Mouse (Mus musculus) induced T-regulatory cell, adult 2 months (primary cell): ENCODE results near the gene Gpbp1l1.

Experiments used
- DNase-seq: peaks from one replicate; pipeline ENCODE4 v3.0.0-alpha.2; 2012; ENCODE audit warnings: low read depth

Gpbp1l1 gene

DNA sequence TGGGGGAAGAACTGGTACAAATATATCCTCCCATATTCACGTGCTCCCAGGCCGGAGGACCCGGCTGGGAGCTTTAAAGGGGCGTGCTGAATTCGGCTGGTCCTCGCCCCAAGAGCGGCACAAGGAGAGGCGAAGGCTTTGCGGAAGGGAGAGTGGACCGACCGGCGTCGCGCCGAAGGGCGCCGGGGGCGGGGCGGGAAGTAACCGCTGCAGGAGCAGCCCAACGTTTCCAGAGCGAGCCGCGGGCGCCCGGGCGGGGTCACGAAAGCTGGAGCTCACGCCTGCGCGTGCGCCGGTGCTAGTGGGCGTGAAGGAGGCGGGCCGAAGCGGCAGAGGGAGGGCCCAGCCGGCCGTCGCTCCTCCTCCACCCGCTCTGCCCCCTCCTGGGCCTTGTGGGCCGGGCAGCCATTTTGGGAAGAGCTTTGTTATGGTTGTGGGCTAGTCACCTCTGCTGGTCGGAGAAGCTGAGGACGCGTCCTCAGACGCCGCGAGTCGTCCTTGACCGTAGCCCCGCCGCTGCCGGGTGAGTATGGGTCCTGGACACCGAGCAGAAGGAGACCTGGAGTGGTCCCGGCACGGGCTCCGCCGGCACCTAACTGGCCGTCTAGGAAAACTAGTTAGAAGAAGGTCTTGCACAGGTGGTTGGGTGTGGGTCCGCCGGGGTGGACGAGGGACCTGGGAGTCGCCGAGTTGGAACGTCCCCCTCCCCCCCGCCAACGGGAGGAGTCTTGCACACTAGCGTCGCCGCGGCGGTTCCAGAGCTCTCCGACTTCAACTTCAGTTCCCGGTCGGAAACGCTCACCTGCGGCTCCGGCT lies at the start of gene Gpbp1l1:
Gene Gpbp1l1, plus strand, starts transcription at position 353 of the 816 bp plus-strand sequence.
- peak; percentile 98 for DNase-seq

DNA sequence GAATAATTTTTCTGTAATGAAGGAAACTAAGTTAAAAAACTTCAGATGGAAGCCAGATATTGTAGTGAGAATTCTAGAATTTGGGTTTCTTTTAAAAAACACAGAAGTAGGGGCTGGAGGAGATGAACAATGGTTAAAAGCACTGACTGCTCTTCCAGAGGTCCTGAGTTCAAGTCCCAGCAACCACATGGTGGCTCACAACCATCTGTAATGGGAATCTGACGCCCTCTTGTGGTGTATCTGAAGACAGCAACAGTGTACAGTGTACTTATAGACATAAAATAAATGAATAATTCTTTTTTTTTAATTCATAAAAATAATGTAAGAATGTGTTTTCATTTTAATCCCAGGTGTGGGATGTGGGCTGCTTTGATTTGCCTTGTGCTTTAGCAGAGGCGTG lies 26.3 kb upstream of the Gpbp1l1 start:
- peak; percentile 26 for DNase-seq

DNA sequence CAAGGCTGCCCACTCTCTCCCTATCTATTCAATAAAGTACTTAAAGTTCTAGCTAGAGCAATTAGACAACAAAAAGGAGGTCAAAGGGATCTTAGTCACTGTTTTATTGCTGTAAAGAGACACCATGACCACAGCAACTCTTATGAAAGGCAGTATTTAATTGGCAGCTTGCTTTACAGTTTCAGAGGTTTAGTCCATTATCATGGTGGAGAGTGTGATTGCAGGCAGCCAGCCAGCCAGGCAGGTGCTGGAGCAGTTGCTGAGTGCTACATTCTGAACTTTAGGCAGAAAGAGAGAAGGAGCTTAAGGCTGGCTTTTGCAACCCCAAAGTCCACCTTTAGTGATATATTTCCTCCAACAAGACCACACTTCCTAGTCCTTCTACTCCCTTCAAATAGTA lies 21.1 kb upstream of the Gpbp1l1 start:
- DNase-seq: no peak

DNA sequence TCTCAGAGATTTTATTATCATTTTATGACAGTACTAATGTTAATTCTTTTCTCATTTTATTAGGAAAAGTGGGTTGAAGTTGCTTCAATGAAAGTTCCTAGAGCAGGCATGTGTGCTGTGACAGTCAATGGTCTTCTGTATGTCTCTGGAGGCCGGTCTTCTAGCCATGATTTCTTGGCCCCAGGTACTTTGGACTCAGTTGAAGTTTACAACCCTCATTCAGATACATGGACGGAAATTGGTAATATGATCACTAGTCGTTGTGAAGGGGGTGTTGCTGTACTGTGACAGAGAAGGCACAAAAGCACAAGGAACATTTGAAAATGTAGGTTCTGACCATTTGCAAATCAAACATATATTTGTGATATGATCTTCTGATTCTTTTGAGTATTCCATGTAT lies 19.7 kb upstream of the Gpbp1l1 start:
- no peak for DNase-seq

DNA sequence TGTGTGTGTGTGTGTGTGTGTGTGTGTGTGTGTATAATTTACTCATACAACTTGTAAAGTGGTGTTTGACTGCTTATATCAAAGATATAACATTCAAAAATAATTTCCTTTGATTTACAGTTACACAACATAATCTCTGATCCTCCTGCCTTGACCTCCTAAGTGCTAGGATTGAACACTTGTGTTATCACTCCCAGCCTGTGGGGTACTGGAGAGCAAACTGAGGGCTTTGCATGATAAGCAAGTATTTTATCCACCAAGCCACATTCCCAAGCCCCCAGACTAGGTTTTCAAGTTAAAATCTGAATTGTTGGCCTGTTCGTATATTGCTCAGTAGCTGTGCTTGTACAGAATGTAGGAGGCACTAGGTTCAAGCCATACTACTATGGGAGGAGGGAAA lies 7.0 kb upstream of the Gpbp1l1 start:
- no peak for DNase-seq

DNA sequence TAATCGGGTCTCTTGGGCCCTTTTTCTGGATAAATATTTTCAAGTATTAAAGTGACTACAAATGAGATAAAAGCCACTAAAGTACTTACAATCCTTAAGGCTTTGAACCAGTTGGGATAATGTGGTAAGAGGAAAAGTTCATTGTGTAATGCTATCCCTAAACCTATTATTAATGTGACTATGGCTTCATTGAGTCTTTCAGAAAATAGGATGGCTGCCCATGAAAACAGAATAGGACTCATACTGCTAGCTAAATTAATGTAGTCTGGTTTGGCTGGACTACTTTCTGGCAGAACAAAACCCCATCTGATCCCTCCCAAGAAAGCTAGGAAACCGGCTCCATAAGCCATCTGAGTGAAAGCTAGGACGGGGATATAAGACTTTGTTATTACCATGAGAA lies 4.4 kb upstream of the Gpbp1l1 start:
- no peak for DNase-seq

DNA sequence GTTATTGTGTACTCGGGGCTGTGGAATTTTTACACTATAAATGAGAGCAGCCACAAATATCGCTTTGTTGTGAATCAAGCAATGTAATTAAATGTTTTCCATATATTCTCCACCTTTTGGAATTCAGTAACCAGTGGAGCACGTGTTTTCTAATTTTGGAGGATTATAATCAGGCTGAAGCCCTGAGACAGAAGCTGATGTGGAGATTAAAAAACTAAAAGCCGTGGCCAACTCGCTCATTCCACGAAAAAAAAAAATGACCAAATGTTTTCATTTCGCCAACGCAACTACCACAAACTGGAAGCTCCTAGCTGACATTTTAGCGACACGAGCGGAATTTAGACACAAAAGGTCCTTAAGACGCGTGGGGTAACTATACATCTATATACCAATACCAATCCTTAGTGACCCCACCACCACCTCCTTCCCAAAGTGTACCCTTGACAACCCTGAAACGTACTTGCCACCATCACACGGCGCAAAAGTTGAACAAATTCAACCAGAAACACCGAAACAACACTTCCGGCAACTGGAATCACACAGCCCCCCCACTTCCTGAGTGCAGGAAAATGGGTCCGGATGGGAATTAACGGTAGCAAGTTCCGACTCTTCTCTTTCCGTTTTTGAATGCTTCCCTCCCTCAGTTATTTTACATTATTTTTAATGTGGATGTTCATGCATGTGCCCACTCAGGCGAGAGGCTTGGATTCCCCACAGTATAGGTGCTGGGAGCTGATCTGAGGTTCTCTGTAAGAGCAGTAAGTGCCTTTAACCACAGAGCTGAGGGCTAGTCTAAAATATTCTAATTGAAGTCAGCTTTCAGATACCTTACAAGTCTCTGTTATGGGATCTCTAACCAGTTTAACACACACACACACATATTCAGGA lies 1.8 kb upstream of the Gpbp1l1 start, which contains the start of gene Tmem69:
Gene Tmem69, minus strand, starts transcription at position 524 of the 888 bp plus-strand sequence.
- peak; percentile 89 for DNase-seq

DNA sequence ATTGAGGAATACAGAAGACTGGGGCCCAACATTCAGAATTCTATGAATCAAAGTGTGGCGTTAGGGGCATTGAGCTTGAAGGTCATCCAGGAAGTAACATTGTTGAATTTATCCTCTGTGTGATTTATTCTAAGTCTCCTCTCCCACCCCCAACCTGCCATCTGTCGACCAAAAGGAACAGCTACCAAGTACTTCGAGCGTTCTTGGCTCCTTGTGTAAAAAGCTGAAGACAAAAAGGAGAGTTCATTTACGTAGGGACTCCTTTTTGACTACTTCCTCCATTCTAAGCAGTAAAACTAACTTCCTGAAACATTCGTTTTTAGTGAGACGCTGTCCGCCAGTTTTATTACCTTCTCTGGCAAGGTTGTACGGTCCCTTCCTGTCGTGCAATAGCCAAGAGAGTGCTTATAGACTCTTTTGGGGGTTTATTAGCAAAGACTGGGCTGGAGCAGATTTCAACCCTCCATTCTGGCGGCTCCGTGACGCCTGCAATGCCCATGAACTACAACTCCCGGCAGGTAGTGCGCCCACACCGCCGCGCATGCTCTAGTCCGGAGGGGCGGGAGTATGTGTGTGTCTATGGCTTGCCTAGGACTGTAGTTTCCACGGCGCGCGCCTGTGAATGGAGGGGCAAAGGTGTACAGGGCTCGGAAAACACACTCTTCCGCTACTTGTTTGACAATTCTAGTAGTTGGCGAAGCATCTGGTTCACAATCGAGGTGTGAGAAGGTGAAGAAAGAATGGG lies 725 bp upstream of the Gpbp1l1 start:
- peak; percentile 97 for DNase-seq

DNA sequence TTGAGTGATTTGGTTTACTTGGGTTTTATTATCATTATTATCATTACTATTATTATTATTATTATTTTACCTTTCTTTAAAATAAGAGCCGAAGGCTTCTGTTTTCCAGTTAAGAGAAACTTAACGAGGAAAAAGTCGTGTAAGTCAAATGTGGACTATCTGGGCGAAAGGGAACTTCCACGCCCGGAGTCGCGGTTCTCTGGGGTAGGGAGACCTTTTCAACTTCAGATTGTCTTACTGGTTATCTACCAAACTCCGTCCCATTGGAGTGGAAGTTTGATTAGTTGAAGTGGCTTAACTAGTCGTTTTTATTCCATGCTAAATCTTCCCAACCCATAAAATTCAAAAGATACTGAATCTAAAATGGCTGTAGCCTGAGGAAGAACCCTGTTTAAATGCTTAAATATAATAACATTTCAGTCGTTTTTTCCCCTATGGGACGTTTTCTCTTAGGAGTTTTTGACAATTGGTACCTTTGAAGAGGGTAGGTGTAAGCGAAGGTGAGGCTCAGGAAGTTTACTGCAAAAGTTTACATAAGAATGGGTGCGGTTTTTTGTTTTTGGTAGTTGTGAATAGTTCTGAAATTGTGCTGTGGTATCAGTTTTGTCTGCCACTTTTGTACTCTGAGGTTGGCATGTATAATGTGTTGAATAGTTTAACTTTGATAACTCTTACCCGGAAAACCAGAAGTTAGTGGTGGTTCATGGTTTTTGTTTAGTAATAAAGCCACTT lies 859 bp downstream of the Gpbp1l1 start:
- DNase-seq: peak; percentile 72

DNA sequence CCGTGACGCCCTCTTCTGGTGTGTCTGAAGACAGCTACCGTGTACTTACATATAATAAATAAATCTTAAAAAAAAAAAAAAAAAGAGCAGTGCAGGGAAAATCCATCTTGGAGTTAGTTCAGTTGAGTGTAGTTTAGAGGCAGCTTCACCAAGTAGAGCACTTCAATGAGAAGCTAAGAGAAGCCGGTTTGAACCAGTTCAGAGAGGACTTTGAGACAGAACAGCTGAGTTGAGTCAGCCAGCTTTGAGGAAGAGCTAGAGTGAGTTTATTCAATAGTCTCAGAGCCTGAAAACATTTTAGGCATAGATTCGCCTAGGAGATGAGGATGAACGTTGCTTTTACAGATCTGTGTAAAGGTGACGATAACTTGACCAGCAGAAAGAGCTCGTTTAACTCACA lies 38.3 kb downstream of the Gpbp1l1 start:
- DNase-seq: no peak

DNA sequence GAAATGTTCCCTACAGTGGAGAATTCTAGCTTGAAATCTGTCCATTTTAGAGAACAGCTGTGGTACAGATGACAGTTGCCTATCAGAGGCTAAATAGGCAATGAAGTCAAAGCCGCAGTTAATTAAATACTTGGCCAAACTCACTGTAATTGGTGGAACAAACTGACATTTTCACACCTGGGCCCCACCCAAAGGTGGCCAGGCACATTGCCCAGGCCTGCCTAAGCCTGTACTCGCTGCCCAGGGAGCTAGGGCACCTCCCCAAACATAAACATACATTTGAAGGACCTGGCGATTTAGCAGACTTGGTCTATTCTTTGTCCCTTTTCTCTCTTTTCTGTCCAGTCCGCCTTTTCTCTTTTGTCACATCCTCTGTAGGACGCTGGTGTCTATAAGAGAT lies 38.9 kb downstream of the Gpbp1l1 start, which contains the start of gene Ccdc17:
Gene Ccdc17, plus strand, starts transcription at position 276 of the 400 bp plus-strand sequence.
- no peak for DNase-seq

DNA sequence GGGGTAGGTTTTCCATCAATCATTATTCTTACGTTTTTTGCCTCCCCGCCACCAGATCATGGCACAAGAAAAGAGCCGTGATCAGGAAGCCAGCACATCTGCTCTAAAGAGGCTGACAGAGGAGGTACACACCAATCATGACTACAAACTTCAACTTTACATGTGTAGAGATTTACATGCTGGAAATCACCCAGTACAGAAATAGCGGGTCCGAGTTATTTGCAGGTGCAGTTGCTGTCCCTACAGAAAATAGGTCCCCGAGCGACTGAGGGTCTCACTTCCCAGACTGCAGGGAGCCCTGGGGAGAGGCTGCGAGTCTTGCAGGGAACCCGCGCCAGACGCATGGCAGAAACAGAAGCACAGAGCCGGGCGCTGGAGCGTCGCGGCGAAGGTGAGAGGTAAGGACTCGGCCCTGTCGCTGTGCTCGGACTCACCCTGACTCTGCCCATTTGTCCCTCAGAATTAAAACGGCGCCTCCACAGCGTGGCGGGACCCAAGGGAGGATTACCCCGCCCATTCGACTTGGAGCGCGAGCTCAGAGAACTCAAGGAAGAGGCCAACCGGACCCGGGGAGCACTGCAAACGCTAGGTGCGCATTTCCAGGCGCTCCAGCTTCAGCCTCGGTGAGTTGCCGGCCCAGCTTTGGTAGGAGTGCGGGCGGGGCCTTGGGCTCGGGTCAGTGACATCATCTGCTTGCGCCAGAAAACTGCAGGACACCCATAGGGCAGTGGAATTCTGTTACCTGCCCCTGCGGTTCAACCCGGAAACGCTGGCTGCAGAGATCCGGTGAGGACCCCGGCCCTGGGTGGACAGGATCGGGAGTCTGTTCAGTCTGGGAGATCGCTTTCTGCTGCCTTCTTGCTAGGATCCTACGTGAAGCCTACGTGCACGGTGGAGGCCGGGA lies 39.8 kb downstream of the Gpbp1l1 start:
- peak; percentile 89 for DNase-seq

DNA sequence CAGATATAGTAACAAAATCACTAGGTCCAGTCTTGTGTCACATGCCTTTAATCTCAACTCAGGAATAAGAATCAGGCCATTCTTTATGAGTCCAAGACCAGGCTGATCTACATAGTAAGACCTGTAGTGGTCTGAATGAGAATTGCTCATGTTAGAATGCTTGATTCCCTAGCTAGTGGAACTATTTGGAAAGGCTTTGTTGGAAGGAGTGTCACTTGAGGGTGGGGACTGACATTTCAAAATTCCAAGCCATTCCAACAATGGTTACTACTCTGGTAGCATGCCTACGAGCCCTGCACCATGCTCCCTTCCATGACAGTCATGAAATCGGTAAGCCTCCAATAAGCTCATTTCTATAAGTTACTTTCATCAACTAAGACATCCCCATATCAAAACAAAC lies 55.2 kb downstream of the Gpbp1l1 start:
- DNase-seq: no peak

DNA sequence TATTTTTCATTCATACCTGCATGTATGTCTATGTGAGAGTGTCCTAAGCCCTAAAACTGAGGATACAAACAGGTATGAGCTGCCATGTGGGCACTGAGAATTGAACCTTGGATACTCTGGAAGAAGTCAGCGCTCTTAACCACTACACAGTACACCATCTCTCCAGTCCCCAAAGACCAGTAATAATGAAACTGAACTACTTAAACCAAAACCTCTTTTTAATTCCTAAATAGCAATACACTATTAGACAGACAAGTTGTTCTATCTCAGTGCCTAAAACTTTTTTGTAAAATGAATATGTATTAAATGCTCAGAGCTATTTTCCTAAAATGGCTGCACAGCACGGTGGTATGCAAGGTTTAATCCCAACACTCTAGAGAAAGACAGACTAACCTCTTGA lies 57.8 kb downstream of the Gpbp1l1 start:
- peak; percentile 34 for DNase-seq

DNA sequence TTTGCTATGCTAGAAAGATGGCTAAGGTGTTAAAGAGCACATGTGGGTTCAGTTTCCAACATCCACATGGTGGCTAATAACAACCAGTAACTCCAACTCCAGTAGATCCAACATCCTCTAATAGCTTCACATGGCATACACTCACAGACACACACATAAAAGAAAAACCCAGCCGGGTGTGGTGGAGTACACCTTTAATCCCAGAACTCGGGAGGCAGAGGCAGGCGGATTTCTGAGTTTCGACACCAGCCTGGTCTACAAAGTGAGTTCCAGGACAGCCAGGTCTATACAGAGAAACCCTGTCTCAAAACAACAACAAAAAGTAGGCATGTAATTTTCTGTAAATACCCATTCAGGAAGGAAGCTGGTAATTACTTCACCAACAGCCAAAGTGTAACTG lies 67.4 kb downstream of the Gpbp1l1 start:
- DNase-seq: no peak

DNA sequence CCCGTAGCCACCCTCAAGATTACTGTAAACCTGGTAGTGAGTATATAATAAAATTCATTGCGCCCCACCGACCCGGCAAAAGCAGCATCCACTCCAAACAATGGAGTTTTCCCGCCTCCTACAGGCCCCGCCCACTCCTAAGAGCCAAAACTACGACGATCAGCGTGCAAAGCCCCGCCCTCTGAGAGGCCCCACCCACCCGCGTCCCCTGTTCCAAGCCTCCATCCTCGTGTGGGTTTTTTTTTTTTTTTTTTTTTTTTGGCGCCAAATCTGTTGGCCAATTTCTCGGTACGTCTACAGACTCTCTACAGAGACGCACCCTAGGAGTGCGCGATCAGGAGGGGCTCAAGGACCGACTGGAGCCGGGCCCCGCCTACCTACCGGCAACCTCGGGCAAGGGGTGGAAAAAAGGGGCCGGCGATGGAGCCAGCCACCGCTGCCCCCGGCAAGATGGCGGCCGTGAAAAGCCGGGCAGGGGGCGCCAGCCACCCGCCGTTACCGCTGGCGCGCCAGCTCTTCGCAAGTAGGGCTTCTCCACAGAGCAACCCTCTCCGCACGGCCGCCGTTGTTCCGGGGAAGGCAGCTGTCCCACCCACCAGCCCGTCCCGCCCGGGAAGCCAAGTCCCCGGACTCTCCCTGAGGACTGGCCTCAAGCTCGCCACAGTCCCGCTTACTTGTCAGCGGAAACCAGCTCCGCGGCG lies 69.3 kb downstream of the Gpbp1l1 start:
- peak; percentile 96 for DNase-seq

DNA sequence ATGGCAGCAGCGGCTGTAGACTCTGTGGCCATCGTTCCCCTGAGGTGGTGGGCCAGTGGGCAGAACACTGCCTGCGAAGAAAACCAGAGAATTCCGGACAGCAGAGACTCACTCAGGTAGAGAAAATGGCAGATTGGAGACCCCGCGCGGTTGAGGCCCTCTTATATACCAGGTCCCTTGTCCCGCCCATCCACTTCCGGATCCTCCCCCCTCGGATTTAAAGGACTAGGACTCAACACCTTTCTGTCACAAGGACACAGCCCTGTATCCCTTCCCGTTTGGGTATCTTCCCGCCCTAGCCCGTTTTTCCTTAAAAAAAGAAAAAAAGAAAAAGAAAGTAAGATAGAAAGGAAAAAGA lies 69.9 kb downstream of the Gpbp1l1 start:
- DNase-seq: peak; percentile 98

DNA sequence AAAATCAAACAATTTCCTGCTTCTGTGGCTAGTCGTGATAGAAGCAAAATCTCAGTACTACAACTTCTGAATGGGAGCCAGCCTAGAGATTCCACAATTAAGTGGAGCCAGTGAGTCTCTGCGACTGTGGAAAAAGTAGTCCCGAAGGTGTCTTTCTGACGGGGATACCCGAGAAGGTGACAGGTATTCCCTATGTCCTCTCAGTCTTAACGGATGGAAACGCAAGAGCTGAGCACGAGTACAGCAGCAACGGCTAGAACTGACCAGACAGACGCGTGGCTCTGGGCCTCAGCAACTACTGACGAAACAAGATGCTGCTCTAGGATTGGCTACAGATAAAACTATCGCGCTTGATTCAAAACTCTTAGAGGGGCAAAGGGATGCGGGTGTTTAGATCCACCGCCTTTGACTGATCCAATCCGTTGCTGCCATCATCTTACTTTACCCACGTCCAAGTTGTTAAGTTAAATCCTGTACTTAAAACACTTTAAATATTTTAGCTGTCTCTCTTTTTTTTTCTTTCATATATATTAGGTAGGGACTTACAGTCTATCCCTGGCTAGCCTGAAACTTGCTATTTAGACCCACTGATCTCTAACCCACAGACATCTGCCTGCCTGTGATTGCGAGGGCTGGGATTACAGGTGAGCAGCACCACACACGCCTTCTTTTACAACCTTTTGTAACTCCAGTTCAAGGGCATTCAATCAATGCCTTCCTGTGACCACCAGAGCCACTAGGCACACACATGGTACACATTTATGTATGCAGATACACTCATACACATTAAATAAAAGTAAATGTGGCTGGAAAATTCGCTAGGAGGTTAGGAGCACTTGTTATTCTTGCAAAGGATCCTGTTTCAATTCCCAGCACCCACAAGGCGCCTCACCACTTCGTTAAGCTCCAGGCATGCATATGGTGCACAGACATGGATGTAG lies 70.5 kb downstream of the Gpbp1l1 start, which contains the start of gene Nasp:
Gene Nasp, minus strand, starts transcription at position 220 of the 941 bp plus-strand sequence.
- DNase-seq: peak; percentile 95

DNA sequence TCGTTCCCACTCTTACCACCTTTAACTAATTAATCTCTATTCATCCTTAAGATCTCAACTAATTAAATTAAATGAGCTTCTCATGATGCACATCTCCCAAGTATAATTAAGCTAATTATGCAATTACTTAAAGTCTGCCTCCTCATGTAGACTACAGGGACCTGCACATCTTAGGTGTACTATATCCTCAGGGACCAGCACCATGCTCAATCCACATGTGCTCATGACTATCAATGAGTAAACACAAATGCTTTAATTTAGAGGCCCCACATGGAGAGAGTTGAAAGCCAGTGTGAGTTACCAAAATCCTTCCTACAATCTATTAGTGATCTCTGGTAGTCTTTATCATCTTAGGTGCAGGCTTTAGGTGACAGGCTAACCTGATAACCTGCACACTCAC lies 77.7 kb downstream of the Gpbp1l1 start:
- no peak for DNase-seq
